Mouse (Mus musculus) adrenal gland, adult 2 months (tissue): Measurements from ENCODE around the gene Smyd2. TPM values are rescaled to one million over a fixed set of nuclear protein-coding genes. Genes with fewer than 3 reads are reported as not detected.

Source experiments
- polyA plus RNA-seq: library from polyadenylated mRNA; depleted of rRNA; stranded (reverse); fragments of >200 nt; gene quantifications from 2 replicates; pipeline ENCODE4 v1.2.3, GENCODE M21; 2012; rRNA removed
- total RNA-seq, 2 experiments: library from RNA; stranded (reverse); gene quantifications; 2 replicates each; pipeline ENCODE4 v1.2.3; 2021

The Smyd2 gene
- total and polyA plus RNA-seq, 3 experiments = 72.5 to 85.2 (median 76.9) TPM

Other genes starting within 250 kb of the Smyd2 start
- gene Cenpf, start 234.3 kb downstream of the Smyd2 start, total RNA-seq = 1 to 10 TPM; 2.5 to 3.0 TPM
- gene Cenpf, start 234.3 kb downstream of the Smyd2 start, polyA plus RNA-seq = 0.18 and 0.31 TPM in 2 replicates
- 10 to 100 TPM; 17.7 to 19.4 TPM for gene Ptpn14, start 194.1 kb downstream of the Smyd2 start, total RNA-seq
- gene Ptpn14, start 194.1 kb downstream of the Smyd2 start, polyA plus RNA-seq = 11.7 and 12.8 TPM in 2 replicates
- gene Prox1, start 248.4 kb upstream of the Smyd2 start, total RNA-seq = 10 to 100 TPM; 33.4 to 34.0 TPM
- 17.4 and 22.8 TPM in 2 replicates for gene Prox1, start 248.4 kb upstream of the Smyd2 start, polyA plus RNA-seq